Mouse (Mus musculus) Patski (cell line): ENCODE data around the gene Alg13. TPM values are rescaled to one million over a fixed set of nuclear protein-coding genes. Genes with fewer than 3 reads are reported as not detected.
A peak's percentile ranks its signal among the peaks of the same experiment; 100 is the strongest.

Source experiments
- ATAC-seq: fragments of 100-300 bp; one replicate; pipeline ENCODE4 v1.8.0; 2021
- CTCF ChIA-PET: fragments of 350-600 bp; sonication (Branson Sonifier 250); formaldehyde crosslinking; loops from one replicate; lab custom pipeline; 2022; ENCODE audit warnings: inconsistent platforms; lab: Charles Lee
- POLR2A ChIA-PET: fragments of 350-600 bp; sonication (Branson Sonifier 250); formaldehyde crosslinking; loops from one replicate; lab custom pipeline; 2022; ENCODE audit warnings: antibody characterized with exemption, inconsistent platforms; lab: Charles Lee
- DNase-seq: peaks from one replicate; pipeline ENCODE4 v3.0.0-alpha.2; 2011; ENCODE audit warnings: low read depth, low spot score
- H3K27me3 ChIP-seq: fragments of 371-371 bp; one replicate; pipeline ENCODE4 v1.5.1; 2021
- CTCF ChIP-seq: fragments of 100-300 bp; IDR thresholded peaks from one replicate; pipeline ENCODE4 v1.5.1; 2021
- in situ Hi-C: fragments of 300-500 bp; cut with MboI; formaldehyde crosslinking; loops from 3 replicates; pipeline ENCODE4 v1.11.1; 2018; ENCODE audit warnings: low pct_unique_long_range_greater_than_20kb, mixed read lengths
- polyA plus RNA-seq: library from polyadenylated mRNA; unstranded; gene quantifications from one replicate; pipeline ENCODE4 v1.2.3, GENCODE M21; 2021

Alg13 gene
- polyA plus RNA-seq, 1 experiment from 2014 or later = 9.6 TPM

DNA sequence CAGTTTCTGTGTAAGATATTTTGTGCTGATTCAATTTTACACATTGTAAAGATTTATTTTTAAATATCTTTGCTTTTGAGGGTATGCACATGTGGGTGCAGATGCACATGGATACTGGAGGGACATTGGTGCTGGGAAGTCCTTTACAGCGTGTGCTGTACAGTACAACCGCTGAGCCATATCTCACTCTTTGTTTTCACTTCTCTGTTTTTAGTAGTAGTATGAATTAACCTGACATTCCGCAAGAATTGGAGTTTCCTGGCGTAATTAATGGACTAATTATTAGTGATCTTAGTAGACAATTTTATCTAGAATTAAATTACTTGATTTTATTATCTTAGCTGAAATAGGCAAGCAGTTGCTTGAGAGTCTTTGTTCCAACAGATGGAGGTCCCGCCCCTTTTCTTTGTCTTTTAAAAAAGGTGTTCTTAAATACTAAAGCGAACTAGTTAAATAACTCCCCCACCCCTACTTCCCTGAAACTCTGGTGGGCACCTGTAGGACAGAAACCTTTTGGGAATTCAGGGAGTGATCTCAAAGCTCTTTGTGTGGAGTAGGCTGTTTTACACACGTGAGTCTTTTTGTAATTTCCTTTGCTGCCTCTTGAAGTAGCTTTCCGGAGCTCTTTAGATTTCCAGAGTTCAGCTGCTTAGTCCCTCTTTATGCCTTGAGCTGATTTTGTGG lies 17.9 kb downstream of the Alg13 start:
- TF ChIP-seq CTCF = no peak
- in situ Hi-C loops = no loop called here
- ChIA-PET POLR2A (no interaction called here), CTCF (no interaction called here)
- no peak for ATAC-seq
- DNase-seq = no peak
- peaks cover 12% of the 10 kb centered on the region for H3K27me3 ChIP-seq

DNA sequence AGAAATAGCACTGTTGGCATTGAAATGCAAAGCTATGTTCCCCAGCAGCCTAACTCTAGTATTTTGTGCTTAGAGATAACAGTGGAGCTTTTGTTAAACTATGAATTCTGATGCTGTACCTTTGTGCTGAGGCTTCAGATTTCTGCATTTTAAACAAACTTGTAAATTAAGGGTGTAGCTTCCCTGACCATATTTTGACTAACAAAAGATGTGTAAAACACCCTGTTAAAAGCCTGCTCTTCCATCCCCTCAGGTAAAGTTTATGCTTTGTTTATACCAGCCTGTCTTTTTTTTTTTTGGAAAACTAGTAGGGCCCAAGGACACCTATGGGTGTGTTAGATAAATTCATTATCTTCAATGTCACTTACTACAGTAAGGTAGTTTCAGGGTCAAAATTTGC lies 20.3 kb downstream of the Alg13 start:
- TF ChIP-seq CTCF = no peak
- CTCF ChIA-PET = no interaction called here
- in situ Hi-C loops = no loop called here
- POLR2A ChIA-PET = no interaction called here
- H3K27me3 ChIP-seq = peaks cover 17% of the 10 kb centered on the region
- DNase-seq = no peak
- ATAC-seq = no peak

DNA sequence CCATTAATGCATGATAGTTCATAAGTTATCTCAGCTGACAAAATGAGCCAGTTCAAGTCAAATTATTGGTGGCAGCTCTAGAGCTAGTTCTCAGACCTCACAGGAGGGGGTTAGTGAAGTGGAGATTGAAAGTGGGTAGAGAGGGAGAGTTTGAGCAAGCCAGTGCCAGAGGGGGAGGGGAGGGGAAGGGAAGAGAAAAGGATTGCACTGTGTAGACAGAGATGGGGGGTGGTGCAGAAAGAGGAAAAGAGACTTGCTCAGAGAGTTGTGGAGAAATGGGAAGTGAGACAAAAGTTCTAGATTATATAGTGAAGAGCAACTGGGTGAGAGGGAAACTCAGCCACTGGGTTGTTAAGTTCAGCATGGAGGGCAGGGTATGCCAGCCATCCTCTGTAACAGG lies 20.8 kb downstream of the Alg13 start:
- in situ Hi-C loops = no loop called here
- no peak for DNase-seq
- ChIA-PET CTCF (no interaction called here), POLR2A (no interaction called here)
- no peak for TF ChIP-seq CTCF
- ATAC-seq = no peak
- peaks cover 19% of the 10 kb centered on the region for H3K27me3 ChIP-seq

DNA sequence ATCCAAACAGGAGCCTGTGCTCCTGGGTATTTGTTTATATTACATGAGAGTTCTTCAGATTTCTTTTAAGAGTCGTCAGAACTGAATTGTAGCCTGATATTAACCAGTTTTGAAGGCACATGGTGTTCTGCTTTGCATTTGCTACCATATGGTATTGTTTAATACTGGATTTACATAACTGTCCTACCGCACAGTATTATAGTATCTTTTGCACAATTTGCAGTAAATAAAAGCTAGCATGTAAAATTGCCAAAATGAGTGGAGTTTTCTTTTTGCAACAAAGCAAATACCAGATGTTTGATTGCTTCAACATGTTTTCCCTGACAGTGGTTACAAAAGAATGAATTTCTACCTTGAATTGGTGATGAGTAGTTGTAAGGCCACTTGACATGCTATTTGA lies 56.6 kb downstream of the Alg13 start:
- ChIA-PET POLR2A (no interaction called here), CTCF (no interaction called here)
- no peak for TF ChIP-seq CTCF
- DNase-seq (no peak), ATAC-seq (no peak)
- in situ Hi-C loops = no loop called here
- peaks cover 40% of the 10 kb centered on the region for H3K27me3 ChIP-seq

DNA sequence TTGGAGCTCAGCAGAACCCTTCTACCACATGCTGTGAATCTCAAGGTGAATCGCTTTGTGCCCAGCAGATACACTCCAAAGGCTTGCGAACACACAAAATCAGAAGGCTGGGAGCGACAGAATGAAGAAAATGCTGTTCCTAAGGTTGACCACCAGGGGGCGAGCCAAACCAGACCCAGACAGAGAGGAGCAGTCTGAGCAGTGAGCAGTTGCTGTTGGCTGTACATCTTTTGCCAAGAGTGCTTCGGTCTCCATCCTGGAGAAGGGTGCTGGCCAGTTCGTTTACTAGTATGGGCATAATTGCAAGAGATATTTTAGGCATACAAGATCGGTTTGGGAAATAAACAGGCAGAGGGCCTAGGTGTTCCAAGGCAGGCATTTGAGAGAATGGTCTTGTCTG lies 85.9 kb downstream of the Alg13 start:
- peak; percentile 88 for TF ChIP-seq CTCF
- ChIA-PET POLR2A (no interaction called here), CTCF (no interaction called here)
- ATAC-seq (peak; percentile 44), DNase-seq (no peak)
- in situ Hi-C loops = loop anchor here (25.0 kb wide), 2 partner anchors 884 to 1259 kb away; no protein-coding TSS in a partner anchor
- peaks cover 13% of the 10 kb centered on the region for H3K27me3 ChIP-seq

DNA sequence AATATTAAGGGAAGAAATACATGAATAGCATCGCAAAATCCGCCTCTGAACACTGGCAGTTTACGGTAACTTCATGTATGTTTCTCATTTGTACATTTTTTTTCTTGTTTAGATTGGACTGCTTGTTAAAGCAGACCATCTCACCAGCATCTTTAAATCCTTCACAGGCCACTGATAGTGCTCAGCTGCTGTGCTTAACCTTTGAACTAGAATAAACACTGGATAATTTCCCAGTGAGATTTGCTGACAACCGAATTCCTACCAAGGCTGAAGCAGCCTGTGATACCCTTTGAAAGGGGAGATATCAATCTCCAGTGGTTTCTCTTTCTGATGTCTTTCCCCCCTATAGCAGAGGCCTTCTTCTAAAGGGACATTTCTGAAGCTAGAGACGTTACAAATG lies 90.4 kb downstream of the Alg13 start:
- no peak for DNase-seq
- H3K27me3 ChIP-seq = peaks cover 18% of the 10 kb centered on the region
- no peak for ATAC-seq
- in situ Hi-C loops = loop anchor here (25.0 kb wide), 2 partner anchors 879 to 1254 kb away; no protein-coding TSS in a partner anchor
- CTCF ChIA-PET = no interaction called here
- no peak for TF ChIP-seq CTCF
- POLR2A ChIA-PET = no interaction called here

DNA sequence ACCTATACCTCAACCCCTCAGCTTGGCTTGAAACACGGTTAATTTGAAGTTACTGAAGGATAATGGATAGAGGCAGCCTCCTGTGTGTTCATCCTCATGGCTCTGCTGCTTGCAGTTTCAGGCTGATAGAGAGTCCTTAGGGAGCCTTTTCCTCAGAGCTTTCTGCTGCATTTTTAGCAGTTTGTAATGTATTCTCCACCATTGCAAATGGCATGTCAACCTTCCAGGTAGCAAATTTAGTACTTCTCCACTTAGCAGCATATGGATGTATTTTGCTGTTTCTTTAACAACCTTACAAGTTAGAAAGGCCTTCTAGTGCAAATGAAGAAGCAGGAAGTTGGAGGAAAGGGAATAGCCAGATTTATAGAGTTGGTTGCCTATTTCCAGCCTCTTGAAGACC lies 102.7 kb downstream of the Alg13 start:
- TF ChIP-seq CTCF = no peak
- in situ Hi-C loops = loop anchor here (25.0 kb wide), 2 partner anchors 867 to 1242 kb away; no protein-coding TSS in a partner anchor
- CTCF ChIA-PET = no interaction called here
- POLR2A ChIA-PET = no interaction called here
- peaks cover 43% of the 10 kb centered on the region for H3K27me3 ChIP-seq
- no peak for DNase-seq
- ATAC-seq = no peak

DNA sequence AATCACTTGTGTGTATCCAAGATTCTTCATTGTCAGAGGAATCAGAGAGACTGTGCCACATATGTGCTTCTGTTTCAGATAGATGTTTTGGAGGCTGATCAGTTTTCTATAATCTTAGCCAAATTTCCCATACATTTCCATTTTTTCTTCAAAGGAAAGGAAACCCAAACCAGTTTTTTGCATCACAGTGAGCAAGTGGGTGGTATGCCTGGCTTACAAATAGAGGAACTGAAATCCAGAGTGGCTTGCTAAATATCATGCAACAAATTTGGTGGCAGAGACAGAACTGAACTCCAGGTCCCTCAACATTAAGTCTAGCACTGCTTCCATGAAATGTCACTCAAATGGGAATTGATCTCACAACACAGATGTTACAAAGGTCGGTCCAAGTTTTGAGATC lies 103.5 kb downstream of the Alg13 start:
- ChIA-PET POLR2A (no interaction called here), CTCF (no interaction called here)
- in situ Hi-C loops = loop anchor here (25.0 kb wide), 2 partner anchors 866 to 1241 kb away; no protein-coding TSS in a partner anchor
- ATAC-seq (no peak), DNase-seq (no peak)
- peaks cover 43% of the 10 kb centered on the region for H3K27me3 ChIP-seq
- TF ChIP-seq CTCF = no peak

DNA sequence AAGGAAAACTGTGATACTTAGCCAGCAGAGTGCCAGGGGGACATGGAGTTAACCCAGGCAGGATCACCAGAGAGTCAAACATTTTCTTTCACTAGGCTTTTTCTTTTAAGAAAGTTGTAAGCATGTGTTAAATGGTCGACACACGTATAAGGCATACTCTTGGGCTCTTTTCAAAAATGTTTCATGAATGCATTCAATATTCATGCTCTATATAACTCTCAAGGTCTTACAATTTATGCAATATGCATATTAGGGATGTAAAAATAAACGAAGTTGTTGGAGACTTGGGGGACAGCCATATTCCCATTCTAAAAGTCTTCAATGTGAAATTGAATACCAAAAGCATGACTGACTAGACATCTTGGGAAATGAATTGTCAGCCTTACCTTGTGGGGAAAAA lies 106.2 kb downstream of the Alg13 start:
- CTCF ChIA-PET = no interaction called here
- ATAC-seq (no peak), DNase-seq (no peak)
- POLR2A ChIA-PET = no interaction called here
- TF ChIP-seq CTCF = no peak
- in situ Hi-C loops = loop anchor here (25.0 kb wide), 2 partner anchors 863 to 1238 kb away; no protein-coding TSS in a partner anchor
- H3K27me3 ChIP-seq = peaks cover 44% of the 10 kb centered on the region

Other genes with a start within 250 kb of the Alg13 start
- gene A730046J19Rik, start 164.1 kb upstream of the Alg13 start, polyA plus RNA-seq = not detected
- not detected for gene Trpc5os, start 138.8 kb downstream of the Alg13 start, polyA plus RNA-seq